Mouse (Mus musculus) E14TG2a.4 (cell line): ENCODE results near the gene Sesn1.

Experiments
- H3K27me3 ChIP-seq: 2 replicates; pipeline ENCODE4 v1.6.1; 2014; ENCODE audit warnings: low read length, control low read depth; ENCODE audit not compliant: insufficient read depth
- H3K36me3 ChIP-seq: 2 replicates; pipeline ENCODE4 v1.6.1; 2014; ENCODE audit warnings: low read length, control low read depth; ENCODE audit not compliant: insufficient read depth
- H3K4me1 ChIP-seq: replicated peaks from 2 replicates; pipeline ENCODE4 v1.6.1; 2014; ENCODE audit warnings: low read depth, low read length, control low read depth
- H3K4me3 ChIP-seq: replicated peaks from 2 replicates; pipeline ENCODE4 v1.5.1; 2014; ENCODE audit warnings: mild to moderate bottlenecking, low read length
- H3K9me3 ChIP-seq: 2 replicates; pipeline ENCODE4 v1.6.1; 2014; ENCODE audit warnings: low read length, control low read depth
- CTCF ChIP-seq: conservative IDR thresholded peaks from 2 replicates; pipeline ENCODE4 v1.5.1; 2014; ENCODE audit warnings: low read length
- NANOG ChIP-seq: IDR thresholded peaks from 2 replicates; pipeline ENCODE4 v1.6.1; 2014; ENCODE audit warnings: borderline replicate concordance, low read length, mixed read lengths
- POU5F1 ChIP-seq: IDR thresholded peaks from 2 replicates; pipeline ENCODE4 v1.6.1; 2014; ENCODE audit warnings: low read length, borderline replicate concordance

Sesn1 gene

GRCm38 (mm10) chr10:41803467-41803866, 6.3 kb upstream of the Sesn1 start:
- peaks cover 86% of the 10 kb centered on the region for H3K36me3 ChIP-seq
- no peak overlapping the region for H3K4me3 ChIP-seq
- no peaks in the 10 kb centered on the region for H3K4me1 ChIP-seq
- TF ChIP-seq NANOG = no peak
- TF ChIP-seq POU5F1 = no peak
- no peak for TF ChIP-seq CTCF
- H3K27me3 ChIP-seq = no peaks in the 10 kb centered on the region
- H3K9me3 ChIP-seq = peaks cover 100% of the 10 kb centered on the region

GRCm38 (mm10) chr10:41804711-41805110, 5.0 kb upstream of the Sesn1 start:
- no peaks in the 10 kb centered on the region for H3K27me3 ChIP-seq
- no peak for TF ChIP-seq CTCF
- TF ChIP-seq NANOG = no peak
- no peak for TF ChIP-seq POU5F1

GRCm38 (mm10) chr10:41805729-41806355, 3.9 kb upstream of the Sesn1 start:
- Histone ChIP-seq H3K36me3 (peaks cover 64% of the 10 kb centered on the region), H3K27me3 (peaks cover 1% of the 10 kb centered on the region), H3K9me3 (peaks cover 78% of the 10 kb centered on the region), H3K4me1 (peaks cover 4% of the 10 kb centered on the region), H3K4me3 (no peak overlapping the region)
- TF ChIP-seq POU5F1 (no peak), NANOG (no peak), CTCF (no peak)

More at GRCm38 (mm10) chr10:41804711-41805110, 5.0 kb upstream of the Sesn1 start:
- no peaks in the 10 kb centered on the region for H3K4me1 ChIP-seq
- no peak overlapping the region; the same call in 1 of the 2 replicates for H3K4me3 ChIP-seq
- peaks cover 89% of the 10 kb centered on the region for H3K9me3 ChIP-seq
- peaks cover 75% of the 10 kb centered on the region for H3K36me3 ChIP-seq

GRCm38 (mm10) chr10:41809080-41809770, 510 bp upstream of the Sesn1 start:
- Histone ChIP-seq H3K4me1 (peaks cover 16% of the 10 kb centered on the region), H3K27me3 (peaks cover 11% of the 10 kb centered on the region), H3K4me3 (peak overlapping the region; percentile 90), H3K36me3 (peaks cover 36% of the 10 kb centered on the region), H3K9me3 (peaks cover 44% of the 10 kb centered on the region)
- TF ChIP-seq CTCF (no peak), NANOG (no peak), POU5F1 (no peak)

GRCm38 (mm10) chr10:41810564-41811455, 1.1 kb downstream of the Sesn1 start:
- H3K27me3 ChIP-seq = peaks cover 11% of the 10 kb centered on the region
- peaks cover 28% of the 10 kb centered on the region for H3K9me3 ChIP-seq
- H3K36me3 ChIP-seq = peaks cover 23% of the 10 kb centered on the region
- H3K4me1 ChIP-seq = peaks cover 16% of the 10 kb centered on the region
- TF ChIP-seq POU5F1 = no peak
- TF ChIP-seq NANOG = no peak
- TF ChIP-seq CTCF = no peak
- peak overlapping the region; percentile 90 for H3K4me3 ChIP-seq

- H3K9me3 ChIP-seq = peaks cover 11% of the 10 kb centered on the region
- H3K4me3 ChIP-seq = no peak overlapping the region
- peaks cover 6% of the 10 kb centered on the region for H3K36me3 ChIP-seq
- peaks cover 11% of the 10 kb centered on the region for H3K27me3 ChIP-seq
- TF ChIP-seq CTCF = no peak
- TF ChIP-seq POU5F1 = no peak
- TF ChIP-seq NANOG = no peak
- peaks cover 16% of the 10 kb centered on the region for H3K4me1 ChIP-seq
These were observed 2.8 kb downstream of the Sesn1 start for GRCm38 (mm10) chr10:41812566-41812965.

GRCm38 (mm10) chr10:41814305-41814853, 4.6 kb downstream of the Sesn1 start:
- H3K9me3 ChIP-seq = no peaks in the 10 kb centered on the region
- H3K4me3 ChIP-seq = no peak overlapping the region
- H3K36me3 ChIP-seq = no peaks in the 10 kb centered on the region
- peaks cover 24% of the 10 kb centered on the region for H3K4me1 ChIP-seq
- TF ChIP-seq CTCF = no peak
- TF ChIP-seq NANOG = no peak
- H3K27me3 ChIP-seq = peaks cover 11% of the 10 kb centered on the region

- TF ChIP-seq POU5F1 = no peak
- no peak for TF ChIP-seq CTCF
- H3K4me3 ChIP-seq = no peak overlapping the region
- no peaks in the 10 kb centered on the region for H3K9me3 ChIP-seq
- H3K36me3 ChIP-seq = no peaks in the 10 kb centered on the region
- H3K27me3 ChIP-seq = 0 out of 2 replicates have a peak, but pooled peaks cover 6% of the 10 kb centered on the region
- H3K4me1 ChIP-seq = peaks cover 17% of the 10 kb centered on the region
These were observed 6.8 kb downstream of the Sesn1 start for GRCm38 (mm10) chr10:41816516-41816915.
